31 mouse cellular contexts compared by ENCODE assay signal in genomic region chr4:124712618-124713017, GRCm38 (mm10). TPM values are rescaled to one million over a fixed set of nuclear protein-coding genes. Genes with fewer than 3 reads are reported as not detected.
DNase-seq lines count a peak whose midpoint lies in the region; ATAC-seq lines count a peak whose summit lies in the region.
"Had no signal": no experiment of that assay in that cellular context is flagged by ENCODE, and none has a peak within 500 bp of the region (broad histone marks: within the 10 kb centered on the region; RNA-seq: fewer than 3 reads in every experiment).

No protein-coding gene starts in this region.

- peaks cover 35% of the 10 kb centered on the region for H3K4me1 ChIP-seq in liver, embryonic 11.5 days (replicated peaks; ENCODE audit: control insufficient read depth, insufficient read depth, low read length)
- peaks cover 49% of the 10 kb centered on the region for H3K4me1 ChIP-seq in liver, embryonic 16.5 days (ENCODE audit: control insufficient read depth, low read depth, low read length)
- peaks cover 33% of the 10 kb centered on the region for H3K4me1 ChIP-seq in intestine, embryonic 15.5 days (replicated peaks)

- WGBS in liver, embryonic 11.5 days: 72% methylated on average over 6 of the region's 6 CpGs
- WGBS in liver, embryonic 16.5 days (ENCODE audit: insufficient replicate concordance): 48% methylated on average over 6 of the region's 6 CpGs
- WGBS in intestine, embryonic 15.5 days: 81% methylated on average over 6 of the region's 6 CpGs

- peak; percentile 27 for ATAC-seq in liver, embryonic 11.5 days (replicated peaks; ENCODE audit: low FRiP score)
- peak; percentile 66 for ATAC-seq in liver, embryonic 16.5 days (ENCODE audit: low read depth)
- ATAC-seq in intestine, embryonic 15.5 days: no peak
- ATAC-seq: CD4-positive, CD25-positive, alpha-beta regulatory T cell, adult 4 months; forebrain, embryonic 16.5 days had no signal

- H3K4me3 ChIP-seq in liver, embryonic 11.5 days (ENCODE audit: low read depth, low read length): no peak overlapping the region
- no peak overlapping the region for H3K4me3 ChIP-seq in liver, embryonic 16.5 days (ENCODE audit: low read depth, low read length)
- H3K4me3 ChIP-seq in intestine, embryonic 15.5 days (replicated peaks): no peak overlapping the region
- H3K4me3 ChIP-seq: gastrocnemius, adult 2 months; heart, adult 2 months; heart, embryonic 13.5 days; kidney, embryonic 15.5 days; neural tube, embryonic 15.5 days had no signal

- 0 out of 2 replicates have a peak overlapping the region, but pooled peaks have one; percentile 19 for H3K27ac ChIP-seq in liver, embryonic 11.5 days (ENCODE audit: low read depth, low read length)
- peak overlapping the region; percentile 69 for H3K27ac ChIP-seq in liver, embryonic 16.5 days (ENCODE audit: low read length)
- no peak overlapping the region for H3K27ac ChIP-seq in intestine, embryonic 15.5 days
- H3K27ac ChIP-seq: gastrocnemius, adult 2 months; heart, adult 2 months; heart, embryonic 13.5 days; hindbrain, embryonic 14.5 days; kidney, embryonic 15.5 days; macrophage; neural tube, embryonic 15.5 days; stomach, postnatal 0 days had no signal

- H3K36me3 ChIP-seq in liver, embryonic 11.5 days (ENCODE audit: control insufficient read depth, insufficient read depth, low read length): peaks cover 4% of the 10 kb centered on the region; the same call in 1 of the 2 replicates
- peaks cover 4% of the 10 kb centered on the region; the same call in 1 of the 2 replicates for H3K36me3 ChIP-seq in liver, embryonic 16.5 days (ENCODE audit: control insufficient read depth, insufficient read depth)
- peaks cover 8% of the 10 kb centered on the region for H3K36me3 ChIP-seq in intestine, embryonic 15.5 days

- peak; percentile 46 for DNase-seq in spleen, adult 12 weeks (ENCODE audit: low spot score)
- no peak for DNase-seq in spleen, postnatal 14 days (ENCODE audit: low spot score in 2 of 2)
- no peak for DNase-seq in liver, embryonic 11.5 days (ENCODE audit: low spot score)
- DNase-seq in lung, postnatal 10 days: no peak
- DNase-seq in testis, postnatal 14 days (ENCODE audit: low spot score): no peak
- DNase-seq: adrenal gland, postnatal 14 days; cerebellum, adult 2 months; cerebellum, postnatal 36 days; gastrocnemius, adult 2 months; gastrocnemius, postnatal 36 days; heart, adult 2 months; heart, postnatal 10 days; kidney, adult 11 months; kidney, postnatal 4 days; layer of hippocampus, postnatal 36 days; midbrain, embryonic 14.5 days; right cerebral cortex, postnatal 25 days; spleen, adult 18-20 months; thymus, adult 2 months; thymus, postnatal 36 days had no signal

- H3K9me3 ChIP-seq in liver, embryonic 11.5 days (ENCODE audit: control insufficient read depth, low read length): no peaks in the 10 kb centered on the region
- no peaks in the 10 kb centered on the region for H3K9me3 ChIP-seq in liver, embryonic 16.5 days (replicated peaks; ENCODE audit: control insufficient read depth, low read length)
- no peaks in the 10 kb centered on the region for H3K9me3 ChIP-seq in intestine, embryonic 15.5 days
- H3K9me3 ChIP-seq: heart, embryonic 13.5 days; kidney, embryonic 15.5 days; neural tube, embryonic 15.5 days had no signal

- H3K27me3 ChIP-seq in liver, embryonic 11.5 days (replicated peaks; ENCODE audit: control insufficient read depth, insufficient read depth, low read length): no peaks in the 10 kb centered on the region
- no peaks in the 10 kb centered on the region for H3K27me3 ChIP-seq in liver, embryonic 16.5 days (ENCODE audit: control insufficient read depth, insufficient read depth, low read depth, low read length)
- no peaks in the 10 kb centered on the region for H3K27me3 ChIP-seq in intestine, embryonic 15.5 days (replicated peaks)
- H3K27me3 ChIP-seq: heart, embryonic 13.5 days; kidney, embryonic 15.5 days had no signal

- no peak overlapping the region for H3K9ac ChIP-seq in liver, embryonic 11.5 days (ENCODE audit: low read depth, low read length)
- no peak overlapping the region for H3K9ac ChIP-seq in liver, embryonic 16.5 days (ENCODE audit: low read depth, low read length)
- H3K9ac ChIP-seq in intestine, embryonic 15.5 days: no peak overlapping the region
- H3K9ac ChIP-seq: heart, embryonic 13.5 days; hindbrain, embryonic 14.5 days; kidney, embryonic 15.5 days; neural tube, embryonic 15.5 days had no signal

- no peak overlapping the region for H3K4me2 ChIP-seq in liver, embryonic 11.5 days
- H3K4me2 ChIP-seq in liver, embryonic 16.5 days (ENCODE audit: low read depth, low read length): 0 out of 2 replicates have a peak overlapping the region, but pooled peaks have one; percentile 2
- H3K4me2 ChIP-seq in intestine, embryonic 15.5 days (replicated peaks): no peak overlapping the region
- H3K4me2 ChIP-seq: heart, embryonic 13.5 days; hindbrain, embryonic 14.5 days; kidney, embryonic 15.5 days; neural tube, embryonic 15.5 days had no signal

RNA-seq across cellular contexts. Expression of gene Sf3a3, which starts 2.0 kb away (rescaled TPM):
- polyA plus RNA-seq in liver, embryonic 11.5 days (2014; fragmentation: Nextera tagmentation; extraction: Ambion mirVana): 172 and 182 TPM in 2 replicates
- 49.4 and 54.4 TPM in 2 replicates for polyA plus RNA-seq in liver, embryonic 16.5 days (2015; fragmentation: Nextera tagmentation; extraction: Ambion mirVana)
- 131 and 133 TPM in 2 replicates for polyA plus RNA-seq in intestine, embryonic 15.5 days (2015; fragmentation: Nextera tagmentation; extraction: Ambion mirVana)

RNA-seq across cellular contexts. Expression of gene Fhl3, which starts 12.1 kb away (rescaled TPM):
- 5.1 and 6.8 TPM in 2 replicates for polyA plus RNA-seq in liver, embryonic 11.5 days (2014; fragmentation: Nextera tagmentation; extraction: Ambion mirVana)
- 2.5 TPM in 2 replicates for polyA plus RNA-seq in liver, embryonic 16.5 days (2015; fragmentation: Nextera tagmentation; extraction: Ambion mirVana)
- 8.8 and 11.8 TPM in 2 replicates for polyA plus RNA-seq in intestine, embryonic 15.5 days (2015; fragmentation: Nextera tagmentation; extraction: Ambion mirVana)

RNA-seq across cellular contexts. Expression of gene Utp11, which starts 19.2 kb away (rescaled TPM):
- polyA plus RNA-seq in liver, embryonic 11.5 days (2014; fragmentation: Nextera tagmentation; extraction: Ambion mirVana): 73.3 and 80.5 TPM in 2 replicates
- polyA plus RNA-seq in liver, embryonic 16.5 days (2015; fragmentation: Nextera tagmentation; extraction: Ambion mirVana): 19.9 and 22.7 TPM in 2 replicates
- polyA plus RNA-seq in intestine, embryonic 15.5 days (2015; fragmentation: Nextera tagmentation; extraction: Ambion mirVana): 58.7 and 67.6 TPM in 2 replicates

RNA-seq across cellular contexts. Expression of gene Inpp5b, which starts 29.0 kb away (rescaled TPM):
- 58.2 and 63.3 TPM in 2 replicates for polyA plus RNA-seq in liver, embryonic 11.5 days (2014; fragmentation: Nextera tagmentation; extraction: Ambion mirVana)
- 32.7 and 39.1 TPM in 2 replicates for polyA plus RNA-seq in liver, embryonic 16.5 days (2015; fragmentation: Nextera tagmentation; extraction: Ambion mirVana)
- polyA plus RNA-seq in intestine, embryonic 15.5 days (2015; fragmentation: Nextera tagmentation; extraction: Ambion mirVana): 24.4 and 28.7 TPM in 2 replicates

RNA-seq across cellular contexts. Expression of gene Pou3f1, which starts 56.0 kb away (rescaled TPM):
- 0.16 and 0.21 TPM in 2 replicates for polyA plus RNA-seq in liver, embryonic 11.5 days (2014; fragmentation: Nextera tagmentation; extraction: Ambion mirVana)
- not detected in 2 replicates for polyA plus RNA-seq in liver, embryonic 16.5 days (2015; fragmentation: Nextera tagmentation; extraction: Ambion mirVana)
- 0.05 and 0.11 TPM in 2 replicates for polyA plus RNA-seq in intestine, embryonic 15.5 days (2015; fragmentation: Nextera tagmentation; extraction: Ambion mirVana)
- polyA plus RNA-seq: CD4-positive, CD25-positive, alpha-beta regulatory T cell, adult 4 months; liver, adult 2 months had no signal
